ENCODE assay signal across 15 mouse cellular contexts in genomic region chr5:118717456-118717855, GRCm38 (mm10).
"Had no signal": no experiment of that assay in that cellular context is flagged by ENCODE, and none has a peak within 500 bp of the region (broad histone marks: within the 10 kb centered on the region; RNA-seq: fewer than 3 reads in every experiment).

No protein-coding gene starts in this region.

- H3K4me3 ChIP-seq: layer of hippocampus, adult 2 months; limb, embryonic 12.5 days; liver, embryonic 13.5 days; megakaryocyte, embryonic 14.5 days had no signal

- H3K27ac ChIP-seq: limb, embryonic 12.5 days; liver, embryonic 13.5 days; macrophage; stomach, postnatal 0 days had no signal

- H3K9ac ChIP-seq: limb, embryonic 12.5 days; liver, embryonic 13.5 days; liver, postnatal 0 days had no signal

- H3K4me2 ChIP-seq: limb, embryonic 12.5 days; liver, embryonic 13.5 days; midbrain, embryonic 11.5 days had no signal

- ATAC-seq: inflammation-experienced regulatory T-cells, adult 6 months; liver, postnatal 0 days; midbrain, embryonic 16.5 days had no signal

- H3K9me3 ChIP-seq: limb, embryonic 12.5 days; liver, embryonic 13.5 days had no signal

- DNase-seq: kidney, adult 18-20 months; kidney, postnatal 10 days; kidney, postnatal 4 days; liver; liver, embryonic 13.5 days; liver, postnatal 0 days; thymus, postnatal 25 days had no signal

- H3K27me3 ChIP-seq: limb, embryonic 12.5 days; liver, embryonic 13.5 days; megakaryocyte, embryonic 14.5 days had no signal
